7 mouse cellular contexts compared by ENCODE assay signal in genomic region chr17:46890843-46891594, GRCm38 (mm10). TPM values are rescaled to one million over a fixed set of nuclear protein-coding genes. Genes with fewer than 3 reads are reported as not detected.
A peak's percentile ranks its signal among the peaks of the same experiment; 100 is the strongest.
DNase-seq lines count a peak whose midpoint lies in the region; ATAC-seq and TF ChIP-seq lines count a peak whose summit lies in the region.

No protein-coding gene starts in this region.

- 0 out of 2 replicates have a peak overlapping the region, but pooled peaks have one; percentile 3 for H3K27ac ChIP-seq in ES-E14 (ENCODE audit: insufficient read depth, low read depth, low read length, poor library complexity, severe bottlenecking)
- peak overlapping the region; percentile 81 for H3K27ac ChIP-seq in embryonic fibroblast, embryonic 13.5 days (ENCODE audit: insufficient read depth, low read length)
- H3K27ac ChIP-seq in heart, embryonic 15.5 days = peak overlapping the region; percentile 82

- H3K9me3 ChIP-seq in ES-E14 (ENCODE audit: control insufficient read depth, insufficient read depth, low read depth, low read length) = no peaks in the 10 kb centered on the region
- H3K9me3 ChIP-seq in heart, embryonic 15.5 days (replicated peaks) = no peaks in the 10 kb centered on the region

- H3K4me2 ChIP-seq in heart, embryonic 15.5 days = peak overlapping the region; percentile 86

- DNase-seq in ES-E14 (ENCODE audit: low read depth, low spot score) = no peak
- peak; percentile 53 for DNase-seq in adrenal gland, postnatal 14 days
- peak; percentile 17 to 41 for DNase-seq in layer of hippocampus, postnatal 25 days (ENCODE audit: extremely low spot score in 1 of 2, low spot score in 1 of 2)
- peak; percentile 37 for DNase-seq in lung, postnatal 14 days
- peak; percentile 41 to 44 for DNase-seq in right cerebral cortex, postnatal 36 days (ENCODE audit: low spot score in 2 of 2)

- peaks cover 4 to 17% of the 10 kb centered on the region in 2 experiments; a peak in 3 of 4 replicates for H3K4me1 ChIP-seq in ES-E14 (ENCODE audit: control insufficient read depth in 2 of 2, insufficient read depth in 2 of 2, low read length in 2 of 2, poor library complexity in 1 of 2)
- peaks cover 4% of the 10 kb centered on the region; the same call in 1 of the 2 replicates for H3K4me1 ChIP-seq in embryonic fibroblast, embryonic 13.5 days (ENCODE audit: control insufficient read depth, insufficient read depth, low read length)
- peaks cover 35% of the 10 kb centered on the region for H3K4me1 ChIP-seq in heart, embryonic 15.5 days (replicated peaks)

- in situ Hi-C loops in ES-E14 (cut with MboI; ENCODE audit: low sequenced_read_pairs in 2 of 2, unreplicated experiment in 2 of 2) = no loop called here

- peaks cover 4% of the 10 kb centered on the region; the same call in 1 of the 2 replicates for H3K36me3 ChIP-seq in ES-E14 (ENCODE audit: control insufficient read depth, insufficient read depth, low read length, poor library complexity, severe bottlenecking)
- peaks cover 3% of the 10 kb centered on the region; the same call in 1 of the 2 replicates for H3K36me3 ChIP-seq in heart, embryonic 15.5 days

- no peak for TF ChIP-seq CTCF in embryonic fibroblast, embryonic 13.5 days (IDR thresholded peaks at IDR 0.05; ENCODE audit: borderline replicate concordance, insufficient read depth, low read length)

- peak; percentile 10 for ATAC-seq in heart, embryonic 15.5 days (replicated peaks; ENCODE audit: insufficient number of reproducible peaks, insufficient read depth, low FRiP score, low read depth)

- peak overlapping the region; percentile 80 to 98 for H3K4me3 ChIP-seq in ES-E14 (ENCODE audit: insufficient read depth in 1 of 2, low read depth in 1 of 2, low read length in 2 of 2, poor library complexity in 1 of 2, severe bottlenecking in 1 of 2)
- H3K4me3 ChIP-seq in embryonic fibroblast, embryonic 13.5 days (ENCODE audit: insufficient read depth, low read length) = peak overlapping the region; percentile 81
- peak overlapping the region; percentile 62 for H3K4me3 ChIP-seq in heart, embryonic 15.5 days

- under 1% methylated on average over 64 of the region's 64 CpGs for WGBS in heart, embryonic 15.5 days

- H3K9ac ChIP-seq in ES-E14 (ENCODE audit: insufficient read depth, low read depth, low read length, poor library complexity, severe bottlenecking) = peak overlapping the region; percentile 87
- H3K9ac ChIP-seq in heart, embryonic 15.5 days = peak overlapping the region; percentile 70

- no peak for TF ChIP-seq POLR2A in embryonic fibroblast, embryonic 13.5 days (IDR thresholded peaks at IDR 0.05; ENCODE audit: low read depth, low read length)

- no peaks in the 10 kb centered on the region for H3K27me3 ChIP-seq in heart, embryonic 15.5 days

TF ChIP-seq in ES-E14, 5 proteins besides CTCF, POLR2A, EP300 and RAD21:
- TF ChIP-seq ZC3H11A (IDR thresholded peaks at IDR 0.05; ENCODE audit: borderline replicate concordance, low read depth, low read length) (no peak), MAFK (IDR thresholded peaks at IDR 0.05; ENCODE audit: insufficient read depth, low read depth, low read length) (no peak), CHD2 (IDR thresholded peaks at IDR 0.05; ENCODE audit: low read depth, low read length) (no peak), HCFC1 (IDR thresholded peaks at IDR 0.05; ENCODE audit: borderline replicate concordance, insufficient read depth, low read length) (no peak), ZNF384 (IDR thresholded peaks at IDR 0.05; ENCODE audit: low read depth, low read length) (no peak)

RNA-seq across cellular contexts. Expression of gene Tbcc, which starts 0.5 kb away (rescaled TPM):
- 20.5 and 30.0 TPM in 2 replicates for total RNA-seq in ES-E14 (2012; rRNA removed)
- total RNA-seq in adrenal gland, postnatal 14 days (2021) = 20.6 and 20.7 TPM in 2 replicates
- polyA plus RNA-seq in embryonic fibroblast, embryonic 13.5 days (2011; ENCODE audit: insufficient read length, low read depth, missing spikeins) = 11.5 and 16.5 TPM in 2 replicates
- 41.9 and 43.8 TPM in 2 replicates for polyA plus RNA-seq in heart, embryonic 15.5 days (2015; fragmentation: Nextera tagmentation; extraction: Ambion mirVana)
- 10 to 100 TPM; 34.6 to 36.7 TPM for total RNA-seq in layer of hippocampus, postnatal 25 days (2021)

RNA-seq across cellular contexts. Expression of gene Prph2, which starts 19.2 kb away (rescaled TPM):
- 0.18 and 0.48 TPM in 2 replicates for total RNA-seq in ES-E14 (2012; rRNA removed)
- total RNA-seq in adrenal gland, postnatal 14 days (2021) = not detected in 2 replicates
- polyA plus RNA-seq in embryonic fibroblast, embryonic 13.5 days (2011; ENCODE audit: insufficient read length, low read depth, missing spikeins) = not detected in 2 replicates
- not detected in 2 replicates for polyA plus RNA-seq in heart, embryonic 15.5 days (2015; fragmentation: Nextera tagmentation; extraction: Ambion mirVana)
- not detected for total RNA-seq in layer of hippocampus, postnatal 25 days (2021)

RNA-seq across cellular contexts. Expression of gene Bicral, which starts 32.7 kb away (rescaled TPM):
- 20.2 and 27.1 TPM in 2 replicates for total RNA-seq in ES-E14 (2012; rRNA removed)
- total RNA-seq in adrenal gland, postnatal 14 days (2021) = 19.4 and 20.1 TPM in 2 replicates
- 9.4 and 14.0 TPM in 2 replicates for polyA plus RNA-seq in embryonic fibroblast, embryonic 13.5 days (2011; ENCODE audit: insufficient read length, low read depth, missing spikeins)
- polyA plus RNA-seq in heart, embryonic 15.5 days (2015; fragmentation: Nextera tagmentation; extraction: Ambion mirVana) = 3.2 and 3.9 TPM in 2 replicates
- total RNA-seq in layer of hippocampus, postnatal 25 days (2021) = 10 to 100 TPM; 47.5 to 60.3 TPM

Comparison
In these comparisons a context has a peak if more than half of its experiments do, and no peak if none do; other contexts are left out.
1. H3K27ac ChIP-seq: peak in every context shown above with its lines; median percentile 82 in heart, embryonic 15.5 days; 81 in embryonic fibroblast, embryonic 13.5 days; 3 in ES-E14.